Mouse (Mus musculus) hindbrain, embryonic 10.5 days (tissue): ENCODE measurements around the gene Uchl4. TPM values are rescaled to one million over a fixed set of nuclear protein-coding genes. Genes with fewer than 3 reads are reported as not detected.
A peak's percentile ranks its signal among the peaks of the same experiment; 100 is the strongest.

ENCODE experiments used
- DNase-seq: peaks from one replicate; pipeline ENCODE4 v3.0.0-alpha.2; 2017; ENCODE audit warnings: low spot score
- H3K27ac ChIP-seq: fragments of 300-500 bp; sonication (generic); 2 replicates; pipeline ENCODE4 v1.5.1; 2016; ENCODE audit warnings: mild to moderate bottlenecking, moderate library complexity
- H3K27me3 ChIP-seq: fragments of 300-500 bp; sonication (generic); 2 replicates; pipeline ENCODE4 v1.6.1; 2016; ENCODE audit warnings: mild to moderate bottlenecking; ENCODE audit not compliant: poor library complexity, insufficient read depth, severe bottlenecking
- H3K36me3 ChIP-seq: fragments of 300-500 bp; sonication (generic); 2 replicates; pipeline ENCODE4 v1.6.1; 2016; ENCODE audit warnings: mild to moderate bottlenecking, moderate library complexity
- H3K4me1 ChIP-seq: fragments of 300-500 bp; sonication (generic); replicated peaks from 2 replicates; pipeline ENCODE4 v1.6.1; 2016; ENCODE audit warnings: mild to moderate bottlenecking
- H3K4me3 ChIP-seq: fragments of 300-500 bp; sonication (generic); 2 replicates; pipeline ENCODE4 v1.5.1; 2016; ENCODE audit warnings: mild to moderate bottlenecking, moderate library complexity
- H3K9me3 ChIP-seq: fragments of 300-500 bp; sonication (generic); 2 replicates; pipeline ENCODE4 v1.6.1; 2016; ENCODE audit warnings: mild to moderate bottlenecking, moderate library complexity
- WGBS: fragments of 180-500 bp; shearing (Covaris S2); methylation state at CpG from one replicate; pipeline ENCODE4 v1.1.7; 2016; 5-methylcytosine and 5-hydroxymethylcytosine counted together
- polyA plus RNA-seq: library from polyadenylated mRNA; unstranded; fragments of >200 nt; fragmentation: Nextera tagmentation; extraction: Ambion mirVana; gene quantifications from 2 replicates; pipeline ENCODE4 v1.2.1, GENCODE M21; 2016

Uchl4 gene
- polyA plus RNA-seq, 1 experiment from 2014 or later = 4.1 TPM

GRCm38 (mm10) chr9:64236056-64236455, 1.1 kb downstream of the Uchl4 start:
- Histone ChIP-seq H3K27me3 (no peaks in the 10 kb centered on the region), H3K36me3 (peaks cover 23% of the 10 kb centered on the region; the same call in 1 of the 2 replicates), H3K27ac (no peak overlapping the region), H3K4me1 (peaks cover 37% of the 10 kb centered on the region), H3K9me3 (no peaks in the 10 kb centered on the region), H3K4me3 (no peak overlapping the region)
- WGBS = 97% methylated on average over 7 of the region's 7 CpGs
- no peak for DNase-seq

GRCm38 (mm10) chr9:64240116-64240515, 5.1 kb downstream of the Uchl4 start:
- WGBS = 59% methylated on average over 2 of the region's 2 CpGs
- peak overlapping the region; percentile 29; the same call in 1 of the 2 replicates for H3K4me3 ChIP-seq
- H3K9me3 ChIP-seq = no peaks in the 10 kb centered on the region
- no peak for DNase-seq
- peaks cover 20% of the 10 kb centered on the region for H3K4me1 ChIP-seq
- H3K27me3 ChIP-seq = no peaks in the 10 kb centered on the region
- H3K36me3 ChIP-seq = peaks cover 21% of the 10 kb centered on the region; the same call in 1 of the 2 replicates
- H3K27ac ChIP-seq = peak overlapping the region; percentile 73

- H3K4me3 ChIP-seq = peak overlapping the region; percentile 29; the same call in 1 of the 2 replicates
Measured at GRCm38 (mm10) chr9:64240681-64241080, 5.7 kb downstream of the Uchl4 start.

GRCm38 (mm10) chr9:64242381-64242831, 7.4 kb downstream of the Uchl4 start:
- Histone ChIP-seq H3K4me1 (peaks cover 20% of the 10 kb centered on the region), H3K4me3 (no peak overlapping the region), H3K27me3 (no peaks in the 10 kb centered on the region), H3K9me3 (no peaks in the 10 kb centered on the region), H3K27ac (peak overlapping the region; percentile 53; the same call in 1 of the 2 replicates), H3K36me3 (peaks cover 28% of the 10 kb centered on the region)
- DNase-seq = no peak
- 76% methylated on average over 6 of the region's 6 CpGs for WGBS

More at GRCm38 (mm10) chr9:64240681-64241080, 5.7 kb downstream of the Uchl4 start:
- H3K4me1 ChIP-seq = peaks cover 20% of the 10 kb centered on the region
- peak; percentile 65 for DNase-seq
- H3K9me3 ChIP-seq = no peaks in the 10 kb centered on the region
- H3K36me3 ChIP-seq = peaks cover 22% of the 10 kb centered on the region; the same call in 1 of the 2 replicates
- 49% methylated on average over 8 of the region's 8 CpGs for WGBS
- H3K27ac ChIP-seq = peak overlapping the region; percentile 73
- H3K27me3 ChIP-seq = no peaks in the 10 kb centered on the region

- WGBS = 91% methylated on average over 1 of the region's 1 CpGs
- H3K9me3 ChIP-seq = no peaks in the 10 kb centered on the region
- peaks cover 39% of the 10 kb centered on the region for H3K4me1 ChIP-seq
- no peaks in the 10 kb centered on the region for H3K27me3 ChIP-seq
- no peak overlapping the region for H3K4me3 ChIP-seq
- peaks cover 39% of the 10 kb centered on the region for H3K36me3 ChIP-seq
- DNase-seq = no peak
- no peak overlapping the region; the same call in 1 of the 2 replicates for H3K27ac ChIP-seq
Measured at GRCm38 (mm10) chr9:64249371-64249770, 14.4 kb downstream of the Uchl4 start.

- Histone ChIP-seq H3K4me3 (no peak overlapping the region), H3K9me3 (no peaks in the 10 kb centered on the region), H3K4me1 (peaks cover 39% of the 10 kb centered on the region), H3K27me3 (no peaks in the 10 kb centered on the region), H3K27ac (no peak overlapping the region), H3K36me3 (peaks cover 34% of the 10 kb centered on the region)
- no peak for DNase-seq
Measured at GRCm38 (mm10) chr9:64250111-64250730, 15.2 kb downstream of the Uchl4 start.

GRCm38 (mm10) chr9:64252591-64253020, 17.6 kb downstream of the Uchl4 start:
- Histone ChIP-seq H3K36me3 (peaks cover 17% of the 10 kb centered on the region), H3K27me3 (no peaks in the 10 kb centered on the region), H3K9me3 (no peaks in the 10 kb centered on the region), H3K27ac (peak overlapping the region; percentile 95), H3K4me3 (peak overlapping the region; percentile 96), H3K4me1 (peaks cover 39% of the 10 kb centered on the region)
- DNase-seq = peak; percentile 38
- WGBS = under 1% methylated on average over 16 of the region's 16 CpGs

- H3K36me3 ChIP-seq = peaks cover 14% of the 10 kb centered on the region
Measured at GRCm38 (mm10) chr9:64253021-64253904, 18.3 kb downstream of the Uchl4 start, which contains the start of gene Map2k1. Gene Map2k1, minus strand, starts transcription at chr9:64253631.

GRCm38 (mm10) chr9:64255422-64255821, 20.4 kb downstream of the Uchl4 start:
- no peak for DNase-seq
- peaks cover 29% of the 10 kb centered on the region for H3K4me1 ChIP-seq
- H3K4me3 ChIP-seq = no peak overlapping the region
- no peaks in the 10 kb centered on the region for H3K36me3 ChIP-seq
- H3K27ac ChIP-seq = no peak overlapping the region
- no peaks in the 10 kb centered on the region for H3K9me3 ChIP-seq
- no peaks in the 10 kb centered on the region for H3K27me3 ChIP-seq
- 83% methylated on average over 3 of the region's 3 CpGs for WGBS

More at GRCm38 (mm10) chr9:64253021-64253904, 18.3 kb downstream of the Uchl4 start, which contains the start of gene Map2k1:
- under 1% methylated on average over 89 of the region's 89 CpGs for WGBS
- H3K27me3 ChIP-seq = no peaks in the 10 kb centered on the region
- H3K4me3 ChIP-seq = peak within 1 kb of the TSS; percentile 96
- H3K27ac ChIP-seq = peak within 1 kb of the TSS; percentile 95
- no peaks in the 10 kb centered on the region for H3K9me3 ChIP-seq
- DNase-seq = peak; percentile 100
- H3K4me1 ChIP-seq = peaks cover 39% of the 10 kb centered on the region

- Histone ChIP-seq H3K4me3 (no peak overlapping the region), H3K27ac (no peak overlapping the region), H3K9me3 (no peaks in the 10 kb centered on the region), H3K27me3 (no peaks in the 10 kb centered on the region), H3K4me1 (peaks cover 22% of the 10 kb centered on the region), H3K36me3 (no peaks in the 10 kb centered on the region)
- WGBS = 91% methylated on average over 3 of the region's 3 CpGs
- DNase-seq = no peak
Measured at GRCm38 (mm10) chr9:64256204-64256603, 21.2 kb downstream of the Uchl4 start.

GRCm38 (mm10) chr9:64259906-64260305, 24.9 kb downstream of the Uchl4 start:
- no peaks in the 10 kb centered on the region for H3K27me3 ChIP-seq
- no peak overlapping the region for H3K27ac ChIP-seq
- H3K9me3 ChIP-seq = no peaks in the 10 kb centered on the region
- no peak overlapping the region for H3K4me3 ChIP-seq
- no peaks in the 10 kb centered on the region for H3K4me1 ChIP-seq
- 87% methylated on average over 5 of the region's 5 CpGs for WGBS
- no peak for DNase-seq
- no peaks in the 10 kb centered on the region for H3K36me3 ChIP-seq

- H3K36me3 ChIP-seq = no peaks in the 10 kb centered on the region
- no peaks in the 10 kb centered on the region for H3K9me3 ChIP-seq
- DNase-seq = no peak
- no peak overlapping the region for H3K4me3 ChIP-seq
- no peak overlapping the region for H3K27ac ChIP-seq
- no peaks in the 10 kb centered on the region for H3K27me3 ChIP-seq
- no peaks in the 10 kb centered on the region for H3K4me1 ChIP-seq
- WGBS = 88% methylated on average over 4 of the region's 4 CpGs
Measured at GRCm38 (mm10) chr9:64261023-64261422, 26.0 kb downstream of the Uchl4 start.

GRCm38 (mm10) chr9:64264813-64265212, 29.8 kb downstream of the Uchl4 start:
- WGBS = 35% methylated on average over 1 of the region's 1 CpGs
- H3K4me3 ChIP-seq = no peak overlapping the region
- H3K36me3 ChIP-seq = no peaks in the 10 kb centered on the region
- no peaks in the 10 kb centered on the region for H3K9me3 ChIP-seq
- no peak overlapping the region for H3K27ac ChIP-seq
- H3K27me3 ChIP-seq = no peaks in the 10 kb centered on the region
- no peak for DNase-seq
- no peaks in the 10 kb centered on the region for H3K4me1 ChIP-seq
